Mouse (Mus musculus): Measurements from ENCODE around the gene Fga. TPM values are rescaled to one million over a fixed set of nuclear protein-coding genes. Genes with fewer than 3 reads are reported as not detected.

The Fga gene
- total and polyA plus RNA-seq, 2 experiments from 2014 or later: not detected

DNA sequence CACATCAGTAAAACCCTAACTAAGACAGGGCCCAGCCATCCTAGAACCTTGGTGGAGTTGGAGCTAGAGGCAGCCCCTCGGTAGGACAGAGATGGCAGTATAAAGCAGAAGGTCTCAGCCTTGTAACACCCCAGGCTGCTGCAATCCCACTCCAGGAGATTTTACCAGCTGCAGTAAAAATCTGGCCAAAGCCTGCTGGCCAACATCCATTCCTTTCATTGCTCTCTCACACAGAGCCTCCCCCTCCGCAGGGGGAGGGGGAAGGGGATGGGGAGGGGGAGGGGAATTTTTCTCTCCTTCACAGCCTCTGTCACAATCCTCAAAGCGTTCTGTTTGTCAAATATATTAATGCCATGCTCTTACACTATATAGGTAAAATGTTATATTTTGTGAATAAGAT lies 50.7 kb downstream of the Fga start:
- WGBS: 40% methylated on average over 2 of the region's 3 CpGs
- ATAC-seq (ENCODE audit: low FRiP score) (peak; percentile 26; the same call in 1 of the 2 replicates), DNase-seq (ENCODE audit: low spot score) (peak; percentile 47)
- no peaks in the 10 kb centered on the region for H3K27me3 ChIP-seq (ENCODE audit: insufficient read depth, low read length)
- H3K9me3 ChIP-seq (ENCODE audit: low read length): no peaks in the 10 kb centered on the region
- H3K4me2 ChIP-seq (ENCODE audit: low read depth, low read length, poor library complexity, severe bottlenecking): no peak overlapping the region
- H3K4me3 ChIP-seq (ENCODE audit: low read depth, low read length): no peak overlapping the region
- no peak overlapping the region for H3K27ac ChIP-seq (ENCODE audit: low read depth, low read length)
- H3K4me1 ChIP-seq (ENCODE audit: insufficient read depth, low read length): peaks cover 2% of the 10 kb centered on the region; the same call in 1 of the 2 replicates
- no peak overlapping the region for H3K9ac ChIP-seq (replicated peaks; ENCODE audit: low read length, poor library complexity, severe bottlenecking)
- H3K36me3 ChIP-seq (ENCODE audit: insufficient read depth, low read length): peaks cover 6% of the 10 kb centered on the region
- no peak for TF ChIP-seq CTCF (IDR thresholded peaks at IDR 0.05)

DNA sequence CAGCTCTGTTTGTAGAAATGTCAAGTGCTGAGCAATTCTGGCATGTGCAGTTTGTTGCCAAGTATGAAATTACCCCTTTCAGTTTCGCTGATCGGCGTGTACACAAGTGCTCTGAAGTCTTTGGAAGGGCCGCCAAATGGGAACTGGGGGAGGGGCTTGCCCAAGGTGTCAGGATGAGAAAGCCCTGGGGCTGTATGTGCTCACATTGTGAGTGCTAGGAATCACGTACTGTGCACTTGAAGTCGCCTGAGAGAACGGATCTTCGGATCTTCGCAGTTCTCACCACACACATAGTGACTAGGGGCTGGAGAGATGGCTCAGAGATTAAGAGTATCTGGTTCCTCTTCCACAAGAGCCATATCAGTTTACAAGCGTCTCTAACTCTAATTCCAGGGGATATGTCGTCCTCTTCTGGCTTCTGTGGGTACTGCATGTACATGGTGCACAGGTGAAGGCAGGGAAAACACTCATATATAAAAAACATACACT lies 54.7 kb downstream of the Fga start:
- peak overlapping the region; percentile 41 for H3K4me2 ChIP-seq (ENCODE audit: low read depth, low read length, poor library complexity, severe bottlenecking)
- peaks cover 2% of the 10 kb centered on the region; the same call in 1 of the 2 replicates for H3K4me1 ChIP-seq (ENCODE audit: insufficient read depth, low read length)
- DNase-seq (ENCODE audit: low spot score) (peak; percentile 71), ATAC-seq (ENCODE audit: low FRiP score) (peak; percentile 59; the same call in 1 of the 2 replicates)
- H3K9me3 ChIP-seq (ENCODE audit: low read length): no peaks in the 10 kb centered on the region
- H3K36me3 ChIP-seq (ENCODE audit: insufficient read depth, low read length): peaks cover under 1% of the 10 kb centered on the region; the same call in 1 of the 2 replicates
- H3K27me3 ChIP-seq (ENCODE audit: insufficient read depth, low read length): no peaks in the 10 kb centered on the region
- peak; percentile 97 for TF ChIP-seq CTCF (IDR thresholded peaks at IDR 0.05)
- H3K4me3 ChIP-seq (ENCODE audit: low read depth, low read length): peak overlapping the region; percentile 14; the same call in 1 of the 2 replicates
- H3K9ac ChIP-seq (replicated peaks; ENCODE audit: low read length, poor library complexity, severe bottlenecking): 0 out of 2 replicates have a peak overlapping the region, but pooled peaks have one; percentile 29
- WGBS: 6% methylated on average over 11 of the region's 11 CpGs
- H3K27ac ChIP-seq (ENCODE audit: low read depth, low read length): no peak overlapping the region

Other genes with a start within 250 kb of the Fga start
- 0.05 and 1.2 TPM in 2 replicates for gene Rbm46, start 149.6 kb upstream of the Fga start, total RNA-seq (2014; rRNA removed)
- gene Rbm46, start 149.6 kb upstream of the Fga start, polyA plus RNA-seq (2015; fragmentation: Nextera tagmentation; extraction: Ambion mirVana): 1.5 TPM in 2 replicates
- gene Lrat, start 122.1 kb upstream of the Fga start, total RNA-seq (2014; rRNA removed): 0.80 and 0.82 TPM in 2 replicates
- 0.27 TPM in 2 replicates for gene Lrat, start 122.1 kb upstream of the Fga start, polyA plus RNA-seq (2015; fragmentation: Nextera tagmentation; extraction: Ambion mirVana)
- not detected in 2 replicates for gene Fgg, start 18.4 kb upstream of the Fga start, total RNA-seq (2014; rRNA removed)
- 0.09 TPM in 1 of 2 replicates, not detected in the other for gene Fgg, start 18.4 kb upstream of the Fga start, polyA plus RNA-seq (2015; fragmentation: Nextera tagmentation; extraction: Ambion mirVana)
- not detected in 2 replicates for gene Fgb, start 23.8 kb downstream of the Fga start, total RNA-seq (2014; rRNA removed)
- not detected in 2 replicates for gene Fgb, start 23.8 kb downstream of the Fga start, polyA plus RNA-seq (2015; fragmentation: Nextera tagmentation; extraction: Ambion mirVana)
- 65.7 and 78.7 TPM in 2 replicates for gene Plrg1, start 29.4 kb downstream of the Fga start, total RNA-seq (2014; rRNA removed)
- gene Plrg1, start 29.4 kb downstream of the Fga start, polyA plus RNA-seq (2015; fragmentation: Nextera tagmentation; extraction: Ambion mirVana): 76.9 and 78.0 TPM in 2 replicates
- 7.6 and 8.7 TPM in 2 replicates for gene Dchs2, start 101.9 kb downstream of the Fga start, total RNA-seq (2014; rRNA removed)
- 0.45 and 0.54 TPM in 2 replicates for gene Dchs2, start 101.9 kb downstream of the Fga start, polyA plus RNA-seq (2015; fragmentation: Nextera tagmentation; extraction: Ambion mirVana)

Data from midbrain, postnatal 0 days (tissue).